Mouse (Mus musculus): Measurements from ENCODE around the gene Gmeb1. TPM values are rescaled to one million over a fixed set of nuclear protein-coding genes. Genes with fewer than 3 reads are reported as not detected.

Gene Gmeb1
- polyA plus RNA-seq, 1 experiment from 2014 or later = 40.0 TPM

GRCm38 (mm10) chr4:132194975-132195374 lies 66.4 kb downstream of the Gmeb1 start:
- H3K9ac ChIP-seq (ENCODE audit: low read depth, low read length) = no peak overlapping the region
- no peak overlapping the region for H3K4me2 ChIP-seq (ENCODE audit: low read length)
- ATAC-seq = no peak
- H3K27ac ChIP-seq (ENCODE audit: low read length) = no peak overlapping the region
- 91% methylated on average over 3 of the region's 3 CpGs for WGBS
- H3K36me3 ChIP-seq (ENCODE audit: control insufficient read depth, insufficient read depth, low read length) = 0 out of 2 replicates have a peak, but pooled peaks cover 2% of the 10 kb centered on the region
- H3K9me3 ChIP-seq (replicated peaks; ENCODE audit: control insufficient read depth, low read length, poor library complexity, severe bottlenecking) = no peaks in the 10 kb centered on the region
- H3K4me3 ChIP-seq (ENCODE audit: low read depth, low read length) = no peak overlapping the region
- H3K4me1 ChIP-seq (ENCODE audit: control insufficient read depth, insufficient read depth, low read length) = peaks cover 14% of the 10 kb centered on the region
- no peaks in the 10 kb centered on the region for H3K27me3 ChIP-seq (ENCODE audit: control insufficient read depth, insufficient read depth, low read depth, low read length)

DNA sequence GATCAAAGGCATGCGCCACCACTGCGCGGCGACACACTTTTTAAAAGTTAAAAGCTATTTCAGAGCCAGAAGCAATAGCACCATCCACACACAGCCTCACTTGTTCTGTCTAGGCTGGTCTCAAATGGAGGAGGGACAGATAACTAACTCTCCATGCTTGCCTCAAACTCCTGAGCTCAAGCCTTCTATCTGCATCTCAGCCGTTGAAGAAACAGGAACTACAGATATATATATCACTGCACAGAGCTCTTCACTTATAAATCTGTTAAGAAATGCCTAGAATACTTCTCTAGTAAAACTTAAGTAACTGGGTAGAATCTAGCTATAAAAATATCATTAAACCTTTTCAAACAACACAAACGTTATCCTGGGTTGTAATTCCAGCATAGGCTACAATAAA lies 67.0 kb downstream of the Gmeb1 start:
- H3K4me2 ChIP-seq (ENCODE audit: low read length) = no peak overlapping the region
- no peaks in the 10 kb centered on the region for H3K9me3 ChIP-seq (replicated peaks; ENCODE audit: control insufficient read depth, low read length, poor library complexity, severe bottlenecking)
- H3K27ac ChIP-seq (ENCODE audit: low read length) = no peak overlapping the region
- 0 out of 2 replicates have a peak, but pooled peaks cover 2% of the 10 kb centered on the region for H3K36me3 ChIP-seq (ENCODE audit: control insufficient read depth, insufficient read depth, low read length)
- H3K4me1 ChIP-seq (ENCODE audit: control insufficient read depth, insufficient read depth, low read length) = peaks cover 8% of the 10 kb centered on the region
- 98% methylated on average over 6 of the region's 6 CpGs for WGBS
- no peak for ATAC-seq
- H3K4me3 ChIP-seq (ENCODE audit: low read depth, low read length) = no peak overlapping the region
- no peak overlapping the region for H3K9ac ChIP-seq (ENCODE audit: low read depth, low read length)
- no peaks in the 10 kb centered on the region for H3K27me3 ChIP-seq (ENCODE audit: control insufficient read depth, insufficient read depth, low read depth, low read length)

DNA sequence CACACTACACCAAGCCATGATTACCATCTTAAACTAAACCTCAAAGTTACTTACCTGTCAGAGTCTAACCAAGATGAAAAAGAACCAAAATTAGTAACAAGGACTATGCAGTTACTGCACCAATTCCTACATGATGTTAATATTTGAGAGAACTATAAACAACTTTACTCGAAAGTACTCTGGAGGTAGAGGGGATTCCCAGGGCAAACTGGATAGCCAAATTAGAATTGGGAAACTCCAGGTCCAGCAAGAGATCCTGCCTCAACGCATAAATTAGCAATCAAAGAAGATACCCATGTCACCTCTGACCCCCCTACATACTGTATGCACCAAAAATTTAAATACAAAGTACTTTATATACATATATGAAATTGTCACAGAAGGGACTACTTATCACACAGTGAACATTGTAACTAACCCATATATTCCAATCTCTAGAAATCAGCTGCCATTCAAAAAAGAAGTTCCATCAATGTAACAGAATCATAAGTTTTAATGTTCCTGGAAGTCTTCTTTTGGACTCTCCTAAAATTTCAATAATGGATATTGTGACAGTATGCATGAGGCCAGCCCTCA lies 73.5 kb downstream of the Gmeb1 start:
- no peak overlapping the region for H3K27ac ChIP-seq (ENCODE audit: low read length)
- 98% methylated on average over 2 of the region's 2 CpGs for WGBS
- H3K4me1 ChIP-seq (ENCODE audit: control insufficient read depth, insufficient read depth, low read length) = no peaks in the 10 kb centered on the region
- H3K36me3 ChIP-seq (ENCODE audit: control insufficient read depth, insufficient read depth, low read length) = peaks cover 12% of the 10 kb centered on the region; the same call in 1 of the 2 replicates
- no peaks in the 10 kb centered on the region for H3K9me3 ChIP-seq (replicated peaks; ENCODE audit: control insufficient read depth, low read length, poor library complexity, severe bottlenecking)
- H3K4me3 ChIP-seq (ENCODE audit: low read depth, low read length) = no peak overlapping the region
- H3K4me2 ChIP-seq (ENCODE audit: low read length) = no peak overlapping the region
- no peak overlapping the region for H3K9ac ChIP-seq (ENCODE audit: low read depth, low read length)
- H3K27me3 ChIP-seq (ENCODE audit: control insufficient read depth, insufficient read depth, low read depth, low read length) = no peaks in the 10 kb centered on the region
- ATAC-seq = no peak

- peaks cover 10% of the 10 kb centered on the region; the same call in 1 of the 2 replicates for H3K36me3 ChIP-seq (ENCODE audit: control insufficient read depth, insufficient read depth, low read length)
- no peaks in the 10 kb centered on the region for H3K9me3 ChIP-seq (replicated peaks; ENCODE audit: control insufficient read depth, low read length, poor library complexity, severe bottlenecking)
- H3K4me1 ChIP-seq (ENCODE audit: control insufficient read depth, insufficient read depth, low read length) = no peaks in the 10 kb centered on the region
- no peak for ATAC-seq
- WGBS = 93% methylated on average over 3 of the region's 3 CpGs
- H3K4me2 ChIP-seq (ENCODE audit: low read length) = no peak overlapping the region
- no peak overlapping the region for H3K9ac ChIP-seq (ENCODE audit: low read depth, low read length)
- no peak overlapping the region for H3K27ac ChIP-seq (ENCODE audit: low read length)
- H3K27me3 ChIP-seq (ENCODE audit: control insufficient read depth, insufficient read depth, low read depth, low read length) = no peaks in the 10 kb centered on the region
- no peak overlapping the region for H3K4me3 ChIP-seq (ENCODE audit: low read depth, low read length)
These were observed 78.2 kb downstream of the Gmeb1 start for GRCm38 (mm10) chr4:132183162-132183561.

DNA sequence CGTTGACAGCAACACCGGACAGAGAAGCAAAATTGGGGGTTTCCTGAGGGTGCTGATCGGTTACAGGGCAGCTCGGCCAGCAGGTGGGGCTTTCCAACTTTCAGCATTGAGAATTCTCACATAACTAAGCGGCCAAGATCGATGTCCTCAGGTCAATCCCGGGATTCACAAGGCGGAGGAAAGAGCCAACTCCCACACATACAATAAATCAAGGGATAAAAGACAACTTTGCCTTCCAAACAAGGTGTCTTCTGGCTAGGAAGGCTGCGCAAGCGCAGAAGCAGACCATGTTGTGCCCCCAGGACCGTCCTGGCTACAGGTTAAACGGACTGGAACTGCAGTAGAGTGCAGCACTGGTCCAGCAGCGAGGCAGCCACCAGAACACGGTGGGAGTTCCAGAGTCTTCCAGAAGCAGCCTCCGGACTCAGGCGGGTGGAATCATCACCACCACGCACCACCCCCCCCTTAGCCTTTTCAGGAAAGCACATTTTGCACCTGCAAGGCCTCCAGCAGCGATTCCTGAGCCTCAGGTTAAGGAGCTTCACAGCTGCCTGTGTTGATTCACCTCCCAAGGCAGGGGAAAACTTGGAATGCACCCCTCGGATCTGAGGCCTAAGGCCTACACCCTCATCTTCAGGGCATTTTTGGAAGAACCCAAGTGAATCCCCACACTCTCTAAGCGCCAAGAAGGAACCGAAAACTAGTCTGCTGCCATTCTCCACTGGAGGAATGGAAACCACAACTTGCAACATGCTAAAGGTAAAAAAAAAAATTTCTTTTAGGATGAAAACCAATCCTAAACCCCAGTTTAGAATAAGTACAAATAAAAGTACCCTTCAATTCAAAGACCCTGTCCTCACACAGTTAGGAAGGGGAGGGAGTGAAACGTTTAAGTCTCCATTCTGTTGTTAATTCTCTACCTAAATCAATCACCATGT lies 79.4 kb downstream of the Gmeb1 start:
- H3K4me3 ChIP-seq (ENCODE audit: low read depth, low read length) = no peak overlapping the region
- no peaks in the 10 kb centered on the region for H3K27me3 ChIP-seq (ENCODE audit: control insufficient read depth, insufficient read depth, low read depth, low read length)
- no peak overlapping the region for H3K4me2 ChIP-seq (ENCODE audit: low read length)
- no peak for ATAC-seq
- H3K4me1 ChIP-seq (ENCODE audit: control insufficient read depth, insufficient read depth, low read length) = no peaks in the 10 kb centered on the region
- 71% methylated on average over 22 of the region's 22 CpGs for WGBS
- peaks cover 10% of the 10 kb centered on the region; the same call in 1 of the 2 replicates for H3K36me3 ChIP-seq (ENCODE audit: control insufficient read depth, insufficient read depth, low read length)
- H3K9ac ChIP-seq (ENCODE audit: low read depth, low read length) = no peak overlapping the region
- no peak overlapping the region for H3K27ac ChIP-seq (ENCODE audit: low read length)
- no peaks in the 10 kb centered on the region for H3K9me3 ChIP-seq (replicated peaks; ENCODE audit: control insufficient read depth, low read length, poor library complexity, severe bottlenecking)

- Histone ChIP-seq H3K27me3 (ENCODE audit: control insufficient read depth, insufficient read depth, low read depth, low read length) (no peaks in the 10 kb centered on the region), H3K9me3 (replicated peaks; ENCODE audit: control insufficient read depth, low read length, poor library complexity, severe bottlenecking) (no peaks in the 10 kb centered on the region), H3K27ac (ENCODE audit: low read length) (no peak overlapping the region), H3K9ac (ENCODE audit: low read depth, low read length) (no peak overlapping the region), H3K4me3 (ENCODE audit: low read depth, low read length) (no peak overlapping the region), H3K4me2 (ENCODE audit: low read length) (no peak overlapping the region), H3K4me1 (ENCODE audit: control insufficient read depth, insufficient read depth, low read length) (no peaks in the 10 kb centered on the region), H3K36me3 (ENCODE audit: control insufficient read depth, insufficient read depth, low read length) (peaks cover 8% of the 10 kb centered on the region; the same call in 1 of the 2 replicates)
- no peak for ATAC-seq
- WGBS = 79% methylated on average over 9 of the region's 9 CpGs
These were observed 80.7 kb downstream of the Gmeb1 start for GRCm38 (mm10) chr4:132180710-132181109.

- Histone ChIP-seq H3K36me3 (ENCODE audit: control insufficient read depth, insufficient read depth, low read length) (no peaks in the 10 kb centered on the region), H3K4me3 (ENCODE audit: low read depth, low read length) (no peak overlapping the region), H3K27ac (ENCODE audit: low read length) (no peak overlapping the region), H3K4me2 (ENCODE audit: low read length) (no peak overlapping the region), H3K9me3 (replicated peaks; ENCODE audit: control insufficient read depth, low read length, poor library complexity, severe bottlenecking) (no peaks in the 10 kb centered on the region), H3K27me3 (ENCODE audit: control insufficient read depth, insufficient read depth, low read depth, low read length) (no peaks in the 10 kb centered on the region), H3K4me1 (ENCODE audit: control insufficient read depth, insufficient read depth, low read length) (no peaks in the 10 kb centered on the region), H3K9ac (ENCODE audit: low read depth, low read length) (no peak overlapping the region)
- WGBS = 10% methylated on average over 10 of the region's 10 CpGs
- ATAC-seq = peak; percentile 82; the same call in 1 of the 2 replicates
These were observed 82.8 kb downstream of the Gmeb1 start for GRCm38 (mm10) chr4:132178630-132179059.

- ATAC-seq = no peak
- 57% methylated on average over 10 of the region's 10 CpGs for WGBS
These were observed 84.9 kb downstream of the Gmeb1 start for GRCm38 (mm10) chr4:132176474-132176873.

More at GRCm38 (mm10) chr4:132176474-132176873, 84.9 kb downstream of the Gmeb1 start:
- H3K4me1 ChIP-seq (ENCODE audit: control insufficient read depth, insufficient read depth, low read length) = peaks cover 2% of the 10 kb centered on the region; the same call in 1 of the 2 replicates
- H3K9me3 ChIP-seq (replicated peaks; ENCODE audit: control insufficient read depth, low read length, poor library complexity, severe bottlenecking) = no peaks in the 10 kb centered on the region
- H3K27ac ChIP-seq (ENCODE audit: low read length) = no peak overlapping the region
- H3K4me2 ChIP-seq (ENCODE audit: low read length) = no peak overlapping the region
- H3K36me3 ChIP-seq (ENCODE audit: control insufficient read depth, insufficient read depth, low read length) = no peaks in the 10 kb centered on the region
- H3K27me3 ChIP-seq (ENCODE audit: control insufficient read depth, insufficient read depth, low read depth, low read length) = no peaks in the 10 kb centered on the region
- H3K9ac ChIP-seq (ENCODE audit: low read depth, low read length) = no peak overlapping the region
- H3K4me3 ChIP-seq (ENCODE audit: low read depth, low read length) = no peak overlapping the region
